Mouse (Mus musculus) left cerebral cortex, postnatal 14 days (tissue): ENCODE data around the gene Rere. TPM values are rescaled to one million over a fixed set of nuclear protein-coding genes. Genes with fewer than 3 reads are reported as not detected.
"Not testable (repeated sequence)": the region's sequence is repeated elsewhere in the genome, so short reads cannot be mapped to it uniquely, and the experiment has no call there.

ENCODE experiments used
- DNase-seq, 2 experiments: peaks; one replicate each; pipeline ENCODE4 v3.0.0; 2021 to 2022; ENCODE audit warnings: low spot score in 2 of 2, mixed read lengths in 1 of 2
- intact Hi-C: fragments of 180-260 bp; cut with DNase I; formaldehyde crosslinking; loops from one replicate; pipeline ENCODE4 v1.15.1; 2025
- total RNA-seq, 2 experiments: library from RNA; stranded (reverse); gene quantifications; 2 replicates each; pipeline ENCODE4 v1.2.3; 2021

Gene Rere
- total RNA-seq, 2 experiments from 2014 or later = 95.6 to 100 TPM

GRCm38 (mm10) chr4:150551390-150551789 lies 269.9 kb downstream of the Rere start:
- no peak for DNase-seq
- intact Hi-C loops = no loop called here

- no peak for DNase-seq
- intact Hi-C loops = no loop called here
Measured at GRCm38 (mm10) chr4:150552751-150553600, 271.5 kb downstream of the Rere start.

GRCm38 (mm10) chr4:150555783-150556182 lies 274.3 kb downstream of the Rere start:
- DNase-seq = no peak
- intact Hi-C loops = no loop called here

- intact Hi-C loops = no loop called here
- DNase-seq = peak; percentile 75 to 84
Measured at GRCm38 (mm10) chr4:150556382-150557221, 275.2 kb downstream of the Rere start.

- intact Hi-C loops, DNase-seq: not testable (repeated sequence)
Measured at GRCm38 (mm10) chr4:150557289-150557688, 275.8 kb downstream of the Rere start.

GRCm38 (mm10) chr4:150557976-150558375 lies 276.5 kb downstream of the Rere start:
- intact Hi-C loops = no loop called here
- DNase-seq = no peak

- DNase-seq = no peak
- intact Hi-C loops = no loop called here
Measured at GRCm38 (mm10) chr4:150559514-150559913, 278.1 kb downstream of the Rere start.

- intact Hi-C loops = no loop called here
- no peak for DNase-seq
Measured at GRCm38 (mm10) chr4:150563281-150563680, 281.8 kb downstream of the Rere start.

GRCm38 (mm10) chr4:150566193-150566592 lies 284.7 kb downstream of the Rere start:
- intact Hi-C loops = no loop called here
- peak; percentile 37 to 44 for DNase-seq

- DNase-seq = no peak
- intact Hi-C loops = no loop called here
Measured at GRCm38 (mm10) chr4:150568318-150569134, 287.1 kb downstream of the Rere start.

- peak; percentile 55 to 65 for DNase-seq
Measured at GRCm38 (mm10) chr4:150569135-150569833, 287.8 kb downstream of the Rere start.

GRCm38 (mm10) chr4:150569834-150570571 lies 288.6 kb downstream of the Rere start:
- intact Hi-C loops = no loop called here
- peak; percentile 32 to 35 for DNase-seq

More at GRCm38 (mm10) chr4:150569135-150569833, 287.8 kb downstream of the Rere start:
- intact Hi-C loops = no loop called here

GRCm38 (mm10) chr4:150570793-150571192 lies 289.3 kb downstream of the Rere start:
- intact Hi-C loops = no loop called here

GRCm38 (mm10) chr4:150572104-150572691 lies 290.8 kb downstream of the Rere start:
- intact Hi-C loops = no loop called here
- no peak for DNase-seq

More at GRCm38 (mm10) chr4:150570793-150571192, 289.3 kb downstream of the Rere start:
- no peak for DNase-seq

GRCm38 (mm10) chr4:150572938-150573337 lies 291.5 kb downstream of the Rere start:
- DNase-seq = no peak
- intact Hi-C loops = no loop called here

GRCm38 (mm10) chr4:150575363-150576092 lies 294.1 kb downstream of the Rere start:
- intact Hi-C loops = no loop called here
- no peak for DNase-seq

- DNase-seq = no peak
- intact Hi-C loops = no loop called here
Measured at GRCm38 (mm10) chr4:150576339-150576738, 294.9 kb downstream of the Rere start.
